Mouse (Mus musculus) lung, embryonic 14.5 days (tissue): ENCODE results near the gene Sos2. TPM values are rescaled to one million over a fixed set of nuclear protein-coding genes. Genes with fewer than 3 reads are reported as not detected.

Experiments used
- ATAC-seq: fragments of 200-750 bp; cut with Nextera tagmentation; 2 replicates; pipeline ENCODE4 v1.8.0; 2017; ENCODE audit warnings: mild to moderate bottlenecking, moderate TSS enrichment, moderate library complexity; ENCODE audit not compliant: insufficient read depth
- DNase-seq: peaks from one replicate; pipeline ENCODE4 v3.0.0-alpha.2; 2015
- H3K27ac ChIP-seq: fragments of 300-500 bp; sonication (generic); 2 replicates; pipeline ENCODE4 v1.5.1; 2014; ENCODE audit warnings: low read depth, mild to moderate bottlenecking, moderate library complexity
- H3K27me3 ChIP-seq: fragments of 300-500 bp; sonication (generic); 2 replicates; pipeline ENCODE4 v1.6.1; 2014; ENCODE audit warnings: low read length, control low read depth; ENCODE audit not compliant: insufficient read depth
- H3K36me3 ChIP-seq: fragments of 300-500 bp; sonication (generic); 2 replicates; pipeline ENCODE4 v1.6.1; 2014; ENCODE audit warnings: control low read depth; ENCODE audit not compliant: insufficient read depth
- H3K4me1 ChIP-seq: fragments of 300-500 bp; sonication (generic); 2 replicates; pipeline ENCODE4 v1.6.1; 2014; ENCODE audit warnings: antibody characterized with exemption, control low read depth; ENCODE audit not compliant: insufficient read depth
- H3K4me2 ChIP-seq: fragments of 300-500 bp; sonication (generic); 2 replicates; pipeline ENCODE4 v1.6.1; 2014; ENCODE audit warnings: mild to moderate bottlenecking
- H3K4me3 ChIP-seq: fragments of 300-500 bp; sonication (generic); 2 replicates; pipeline ENCODE4 v1.5.1; 2014; ENCODE audit warnings: low read depth, low read length
- H3K9ac ChIP-seq: fragments of 300-500 bp; sonication (generic); 2 replicates; pipeline ENCODE4 v1.6.1; 2014
- H3K9me3 ChIP-seq: fragments of 300-500 bp; sonication (generic); 2 replicates; pipeline ENCODE4 v1.6.1; 2016; ENCODE audit warnings: low read depth, low read length, control low read depth
- CTCF ChIP-seq: IDR thresholded peaks from 2 replicates; pipeline ENCODE4 v1.5.1; 2016; ENCODE audit warnings: antibody characterized with exemption, low read depth
- WGBS: fragments of 180-500 bp; shearing (Covaris S2); extraction: QIAGEN DNeasy Blood & Tissue Kit; methylation state at CpG from one replicate; pipeline ENCODE4 v1.1.7; 2014; 5-methylcytosine and 5-hydroxymethylcytosine counted together
- polyA plus RNA-seq: library from polyadenylated mRNA; unstranded; fragments of >200 nt; fragmentation: Nextera tagmentation; extraction: Ambion mirVana; gene quantifications from 2 replicates; pipeline ENCODE4 v1.2.1, GENCODE M21; 2014

The Sos2 gene
- polyA plus RNA-seq: 11.4 and 13.0 TPM in 2 replicates

GRCm38 (mm10) chr12:69681566-69682061 is at the start of gene Sos2:
Gene Sos2 (minus strand): TSS chr12:69681852.
- no peaks in the 10 kb centered on the region for H3K36me3 ChIP-seq
- H3K9me3 ChIP-seq: no peaks in the 10 kb centered on the region
- DNase-seq (peak; percentile 72), ATAC-seq (peak; percentile 81)
- peak within 1 kb of the TSS; percentile 86 for H3K4me3 ChIP-seq
- no peaks in the 10 kb centered on the region for H3K27me3 ChIP-seq
- peak within 1 kb of the TSS; percentile 98 for H3K27ac ChIP-seq
- peak within 1 kb of the TSS; percentile 98 for H3K9ac ChIP-seq
- under 1% methylated on average over 79 of the region's 85 CpGs for WGBS
- no peak for TF ChIP-seq CTCF
- peak within 1 kb of the TSS; percentile 83 for H3K4me2 ChIP-seq
- peaks cover 10% of the 10 kb centered on the region; the same call in 1 of the 2 replicates for H3K4me1 ChIP-seq

- TF ChIP-seq CTCF: no peak
- no peaks in the 10 kb centered on the region for H3K27me3 ChIP-seq
- H3K27ac ChIP-seq: no peak overlapping the region
- no peak overlapping the region for H3K4me3 ChIP-seq
- H3K9ac ChIP-seq: no peak overlapping the region
- ATAC-seq (no peak), DNase-seq (no peak)
- no peaks in the 10 kb centered on the region for H3K36me3 ChIP-seq
- peaks cover 3% of the 10 kb centered on the region; the same call in 1 of the 2 replicates for H3K4me1 ChIP-seq
- H3K4me2 ChIP-seq: no peak overlapping the region
- no peaks in the 10 kb centered on the region for H3K9me3 ChIP-seq
- WGBS: 77% methylated on average over 1 of the region's 1 CpGs
Observed at GRCm38 (mm10) chr12:69730306-69730705, 48.7 kb upstream of the Sos2 start.

GRCm38 (mm10) chr12:69729246-69729645 is 47.6 kb upstream of the Sos2 start:
- H3K4me2 ChIP-seq: no peak overlapping the region
- TF ChIP-seq CTCF: no peak
- peaks cover 3% of the 10 kb centered on the region; the same call in 1 of the 2 replicates for H3K4me1 ChIP-seq
- H3K4me3 ChIP-seq: no peak overlapping the region
- H3K9ac ChIP-seq: no peak overlapping the region
- ATAC-seq: no peak
- WGBS: 93% methylated on average over 1 of the region's 1 CpGs
- DNase-seq: no peak
- H3K27me3 ChIP-seq: no peaks in the 10 kb centered on the region
- no peak overlapping the region for H3K27ac ChIP-seq
- no peaks in the 10 kb centered on the region for H3K9me3 ChIP-seq
- no peaks in the 10 kb centered on the region for H3K36me3 ChIP-seq

GRCm38 (mm10) chr12:69724711-69725460 is 43.2 kb upstream of the Sos2 start, which contains the start of the genes L2hgdh and Atp5s:
Gene L2hgdh (minus strand): TSS chr12:69724873.
Gene Atp5s (plus strand): TSS chr12:69724950.
- DNase-seq (peak; percentile 98), ATAC-seq (peak; percentile 97)
- Histone ChIP-seq H3K9ac (peak within 1 kb of the TSS; percentile 69), H3K36me3 (0 out of 2 replicates have a peak, but pooled peaks cover 3% of the 10 kb centered on the region), H3K4me3 (peak within 1 kb of the TSS; percentile 80), H3K4me2 (peak within 1 kb of the TSS; percentile 93), H3K4me1 (peaks cover 8% of the 10 kb centered on the region), H3K9me3 (no peaks in the 10 kb centered on the region), H3K27ac (peak within 1 kb of the TSS; percentile 62), H3K27me3 (no peaks in the 10 kb centered on the region)
- under 1% methylated on average over 60 of the region's 60 CpGs for WGBS
- 0 out of 2 replicates have a peak, but pooled peaks have one; percentile 4 for TF ChIP-seq CTCF

GRCm38 (mm10) chr12:69724018-69724710 is 42.5 kb upstream of the Sos2 start:
- TF ChIP-seq CTCF: no peak
- peak overlapping the region; percentile 69 for H3K9ac ChIP-seq
- DNase-seq (peak; percentile 11), ATAC-seq (peak; percentile 12)
- peaks cover 7% of the 10 kb centered on the region for H3K9me3 ChIP-seq
- WGBS: 2% methylated on average over 24 of the region's 24 CpGs
- H3K27ac ChIP-seq: peak overlapping the region; percentile 12; the same call in 1 of the 2 replicates
- H3K4me2 ChIP-seq: peak overlapping the region; percentile 93
- H3K4me3 ChIP-seq: peak overlapping the region; percentile 80
- peaks cover 8% of the 10 kb centered on the region for H3K4me1 ChIP-seq
- H3K27me3 ChIP-seq: no peaks in the 10 kb centered on the region
- H3K36me3 ChIP-seq: peaks cover 9% of the 10 kb centered on the region; the same call in 1 of the 2 replicates

GRCm38 (mm10) chr12:69723376-69723775 is 41.7 kb upstream of the Sos2 start:
- TF ChIP-seq CTCF: no peak
- 51% methylated on average over 2 of the region's 2 CpGs for WGBS
- Histone ChIP-seq H3K4me2 (peak overlapping the region; percentile 93), H3K9ac (no peak overlapping the region; the same call in 1 of the 2 replicates), H3K4me1 (peaks cover 8% of the 10 kb centered on the region), H3K9me3 (peaks cover 8% of the 10 kb centered on the region), H3K27ac (no peak overlapping the region), H3K36me3 (peaks cover 9% of the 10 kb centered on the region; the same call in 1 of the 2 replicates), H3K27me3 (no peaks in the 10 kb centered on the region), H3K4me3 (peak overlapping the region; percentile 80; the same call in 1 of the 2 replicates)
- ATAC-seq (no peak), DNase-seq (no peak)
